Mouse (Mus musculus): ENCODE results near the gene Tnrc18.

Tnrc18 gene

GRCm38 (mm10) chr5:142771964-142772363, 45.5 kb downstream of the Tnrc18 start:
- DNase-seq (ENCODE audit: low spot score): no peak

GRCm38 (mm10) chr5:142771034-142771433, 46.4 kb downstream of the Tnrc18 start:
- peak; percentile 41 for DNase-seq (ENCODE audit: low spot score)

GRCm38 (mm10) chr5:142769641-142770040, 47.8 kb downstream of the Tnrc18 start:
- peak; percentile 77 for DNase-seq (ENCODE audit: low spot score)

GRCm38 (mm10) chr5:142768352-142769267, 48.9 kb downstream of the Tnrc18 start:
- peak; percentile 75 for DNase-seq (ENCODE audit: low spot score)

GRCm38 (mm10) chr5:142767937-142768336, 49.5 kb downstream of the Tnrc18 start:
- DNase-seq (ENCODE audit: low spot score): peak; percentile 61

GRCm38 (mm10) chr5:142766708-142767107, 50.8 kb downstream of the Tnrc18 start:
- no peak for DNase-seq (ENCODE audit: low spot score)

- no peak for DNase-seq (ENCODE audit: low spot score)
These were observed 52.6 kb downstream of the Tnrc18 start for GRCm38 (mm10) chr5:142764889-142765288.

- DNase-seq (ENCODE audit: low spot score): no peak
These were observed 53.2 kb downstream of the Tnrc18 start for GRCm38 (mm10) chr5:142764306-142764705.

GRCm38 (mm10) chr5:142762082-142762807, 55.2 kb downstream of the Tnrc18 start:
- DNase-seq (ENCODE audit: low spot score): no peak

- DNase-seq (ENCODE audit: low spot score): no peak
These were observed 56.0 kb downstream of the Tnrc18 start for GRCm38 (mm10) chr5:142761326-142761983.

- DNase-seq (ENCODE audit: low spot score): no peak
These were observed 57.7 kb downstream of the Tnrc18 start for GRCm38 (mm10) chr5:142759786-142760185.

GRCm38 (mm10) chr5:142752241-142752640, 65.2 kb downstream of the Tnrc18 start:
- DNase-seq (ENCODE audit: low spot score): no peak

GRCm38 (mm10) chr5:142750173-142750572, 67.3 kb downstream of the Tnrc18 start:
- DNase-seq (ENCODE audit: low spot score): no peak

- DNase-seq (ENCODE audit: low spot score): no peak
These were observed 70.3 kb downstream of the Tnrc18 start for GRCm38 (mm10) chr5:142747026-142747629.

- DNase-seq (ENCODE audit: low spot score): no peak
These were observed 77.5 kb downstream of the Tnrc18 start for GRCm38 (mm10) chr5:142739941-142740340.

- DNase-seq (ENCODE audit: low spot score): no peak
These were observed 85.5 kb downstream of the Tnrc18 start for GRCm38 (mm10) chr5:142731916-142732315.

GRCm38 (mm10) chr5:142730295-142730694, 87.2 kb downstream of the Tnrc18 start:
- DNase-seq (ENCODE audit: low spot score): no peak

GRCm38 (mm10) chr5:142728301-142728700, 89.2 kb downstream of the Tnrc18 start:
- no peak for DNase-seq (ENCODE audit: low spot score)

GRCm38 (mm10) chr5:142726748-142727147, 90.7 kb downstream of the Tnrc18 start:
- DNase-seq (ENCODE audit: low spot score): no peak

GRCm38 (mm10) chr5:142724265-142724664, 93.2 kb downstream of the Tnrc18 start:
- no peak for DNase-seq (ENCODE audit: low spot score)

GRCm38 (mm10) chr5:142723520-142724133, 93.8 kb downstream of the Tnrc18 start:
- DNase-seq (ENCODE audit: low spot score): peak; percentile 66

- DNase-seq (ENCODE audit: low spot score): no peak
These were observed 97.6 kb downstream of the Tnrc18 start for GRCm38 (mm10) chr5:142719897-142720296.

All from yolk sac, embryonic 10.5 days (tissue).